Mouse (Mus musculus): ENCODE results near the gene Csmd2. TPM values are rescaled to one million over a fixed set of nuclear protein-coding genes. Genes with fewer than 3 reads are reported as not detected.
"Not testable (repeated sequence)": the region's sequence is repeated elsewhere in the genome, so short reads cannot be mapped to it uniquely, and the experiment has no call there.

The Csmd2 gene
- polyA plus RNA-seq, 1 experiment from 2014 or later, result 0.12 TPM

- ATAC-seq (ENCODE audit: insufficient read depth) (no peak), DNase-seq (no peak)
- no peak overlapping the region for H3K27ac ChIP-seq (ENCODE audit: low read depth)
- H3K4me1 ChIP-seq (ENCODE audit: insufficient read depth), result no peaks in the 10 kb centered on the region
- no peak overlapping the region for H3K4me2 ChIP-seq
- no peak for TF ChIP-seq CTCF (IDR thresholded peaks at IDR 0.05; ENCODE audit: low read depth)
- no peak overlapping the region for H3K9ac ChIP-seq
- H3K9me3 ChIP-seq (ENCODE audit: low read depth, low read length), result no peaks in the 10 kb centered on the region
- no peaks in the 10 kb centered on the region for H3K27me3 ChIP-seq (ENCODE audit: insufficient read depth, low read length)
- no peaks in the 10 kb centered on the region for H3K36me3 ChIP-seq (ENCODE audit: insufficient read depth)
- WGBS, result 69% methylated on average over 5 of the region's 5 CpGs
- no peak overlapping the region for H3K4me3 ChIP-seq (ENCODE audit: low read depth, low read length)
These were observed 522.2 kb downstream of the Csmd2 start for GRCm38 (mm10) chr4:128509885-128510284.

- TF ChIP-seq CTCF (IDR thresholded peaks at IDR 0.05; ENCODE audit: low read depth), result no peak
- no peaks in the 10 kb centered on the region for H3K27me3 ChIP-seq (ENCODE audit: insufficient read depth, low read length)
- no peak overlapping the region for H3K4me3 ChIP-seq (ENCODE audit: low read depth, low read length)
- H3K9me3 ChIP-seq (ENCODE audit: low read depth, low read length), result no peaks in the 10 kb centered on the region
- 70% methylated on average over 5 of the region's 5 CpGs for WGBS
- no peaks in the 10 kb centered on the region for H3K4me1 ChIP-seq (ENCODE audit: insufficient read depth)
- no peak for DNase-seq
- no peak overlapping the region for H3K9ac ChIP-seq
- no peak overlapping the region for H3K4me2 ChIP-seq
- H3K36me3 ChIP-seq (ENCODE audit: insufficient read depth), result no peaks in the 10 kb centered on the region
- H3K27ac ChIP-seq (ENCODE audit: low read depth), result no peak overlapping the region
- no peak for ATAC-seq (ENCODE audit: insufficient read depth)
These were observed 526.8 kb downstream of the Csmd2 start for GRCm38 (mm10) chr4:128514496-128514895.

- Histone ChIP-seq H3K4me1 (ENCODE audit: insufficient read depth) (no peaks in the 10 kb centered on the region), H3K27me3 (ENCODE audit: insufficient read depth, low read length) (no peaks in the 10 kb centered on the region), H3K4me2 (no peak overlapping the region), H3K9me3 (ENCODE audit: low read depth, low read length) (no peaks in the 10 kb centered on the region), H3K36me3 (ENCODE audit: insufficient read depth) (no peaks in the 10 kb centered on the region), H3K27ac (ENCODE audit: low read depth) (no peak overlapping the region), H3K4me3 (ENCODE audit: low read depth, low read length) (no peak overlapping the region), H3K9ac (no peak overlapping the region)
- no peak for TF ChIP-seq CTCF (IDR thresholded peaks at IDR 0.05; ENCODE audit: low read depth)
- 77% methylated on average over 6 of the region's 6 CpGs for WGBS
- DNase-seq, result no peak
- no peak for ATAC-seq (ENCODE audit: insufficient read depth)
These were observed 533.6 kb downstream of the Csmd2 start for GRCm38 (mm10) chr4:128521276-128521675.

- H3K4me1 ChIP-seq (ENCODE audit: insufficient read depth), result no peaks in the 10 kb centered on the region
- 27% methylated on average over 2 of the region's 2 CpGs for WGBS
- DNase-seq (peak; percentile 47), ATAC-seq (ENCODE audit: insufficient read depth) (no peak)
- H3K4me2 ChIP-seq, result no peak overlapping the region
- no peak overlapping the region for H3K27ac ChIP-seq (ENCODE audit: low read depth)
- TF ChIP-seq CTCF (IDR thresholded peaks at IDR 0.05; ENCODE audit: low read depth), result peak; percentile 65
- no peak overlapping the region for H3K4me3 ChIP-seq (ENCODE audit: low read depth, low read length)
- no peaks in the 10 kb centered on the region for H3K27me3 ChIP-seq (ENCODE audit: insufficient read depth, low read length)
- H3K9me3 ChIP-seq (ENCODE audit: low read depth, low read length), result no peaks in the 10 kb centered on the region
- no peaks in the 10 kb centered on the region for H3K36me3 ChIP-seq (ENCODE audit: insufficient read depth)
- no peak overlapping the region for H3K9ac ChIP-seq
These were observed 555.7 kb downstream of the Csmd2 start for GRCm38 (mm10) chr4:128543378-128543777.

GRCm38 (mm10) chr4:128543956-128544486 is 556.4 kb downstream of the Csmd2 start:
- H3K27me3 ChIP-seq (ENCODE audit: insufficient read depth, low read length); H3K4me2 ChIP-seq; ATAC-seq (ENCODE audit: insufficient read depth); DNase-seq; H3K36me3 ChIP-seq (ENCODE audit: insufficient read depth); H3K27ac ChIP-seq (ENCODE audit: low read depth); H3K9ac ChIP-seq; H3K4me1 ChIP-seq (ENCODE audit: insufficient read depth); H3K4me3 ChIP-seq (ENCODE audit: low read depth, low read length); H3K9me3 ChIP-seq (ENCODE audit: low read depth, low read length): not testable (repeated sequence)
- WGBS, result 65% methylated on average over 2 of the region's 2 CpGs

GRCm38 (mm10) chr4:128550756-128551155 is 563.1 kb downstream of the Csmd2 start:
- Histone ChIP-seq H3K4me2 (no peak overlapping the region), H3K9ac (no peak overlapping the region), H3K27me3 (ENCODE audit: insufficient read depth, low read length) (no peaks in the 10 kb centered on the region), H3K27ac (ENCODE audit: low read depth) (no peak overlapping the region), H3K4me3 (ENCODE audit: low read depth, low read length) (no peak overlapping the region), H3K4me1 (ENCODE audit: insufficient read depth) (no peaks in the 10 kb centered on the region), H3K36me3 (ENCODE audit: insufficient read depth) (no peaks in the 10 kb centered on the region), H3K9me3 (ENCODE audit: low read depth, low read length) (no peaks in the 10 kb centered on the region)
- no peak for ATAC-seq (ENCODE audit: insufficient read depth)
- DNase-seq, result no peak
- no peak for TF ChIP-seq CTCF (IDR thresholded peaks at IDR 0.05; ENCODE audit: low read depth)
- 75% methylated on average over 6 of the region's 6 CpGs for WGBS

- Histone ChIP-seq H3K36me3 (ENCODE audit: insufficient read depth) (no peaks in the 10 kb centered on the region), H3K4me3 (ENCODE audit: low read depth, low read length) (no peak overlapping the region), H3K9ac (no peak overlapping the region), H3K27me3 (ENCODE audit: insufficient read depth, low read length) (no peaks in the 10 kb centered on the region), H3K27ac (ENCODE audit: low read depth) (no peak overlapping the region), H3K9me3 (ENCODE audit: low read depth, low read length) (no peaks in the 10 kb centered on the region), H3K4me2 (no peak overlapping the region), H3K4me1 (ENCODE audit: insufficient read depth) (no peaks in the 10 kb centered on the region)
- 88% methylated on average over 2 of the region's 2 CpGs for WGBS
- no peak for ATAC-seq (ENCODE audit: insufficient read depth)
- no peak for DNase-seq
- no peak for TF ChIP-seq CTCF (IDR thresholded peaks at IDR 0.05; ENCODE audit: low read depth)
These were observed 566.5 kb downstream of the Csmd2 start for GRCm38 (mm10) chr4:128554198-128554597.

GRCm38 (mm10) chr4:128560327-128560726 is 572.7 kb downstream of the Csmd2 start:
- Histone ChIP-seq H3K27me3 (ENCODE audit: insufficient read depth, low read length) (no peaks in the 10 kb centered on the region), H3K27ac (ENCODE audit: low read depth) (no peak overlapping the region), H3K4me1 (ENCODE audit: insufficient read depth) (no peaks in the 10 kb centered on the region), H3K36me3 (ENCODE audit: insufficient read depth) (no peaks in the 10 kb centered on the region), H3K4me2 (no peak overlapping the region), H3K9me3 (ENCODE audit: low read depth, low read length) (no peaks in the 10 kb centered on the region), H3K9ac (no peak overlapping the region), H3K4me3 (ENCODE audit: low read depth, low read length) (no peak overlapping the region)
- WGBS, result 91% methylated on average over 3 of the region's 3 CpGs
- peak; percentile 48 for TF ChIP-seq CTCF (IDR thresholded peaks at IDR 0.05; ENCODE audit: low read depth)
- ATAC-seq (ENCODE audit: insufficient read depth) (no peak), DNase-seq (no peak)

Measured in lung, embryonic 14.5 days (tissue).